In genomic region chr10:90043773-90044172, GRCm38 (mm10) we compare ENCODE assay signal across 9 mouse cellular contexts.
DNase-seq lines count a peak whose midpoint lies in the region; ATAC-seq lines count a peak whose summit lies in the region.
"Had no signal": no experiment of that assay in that cellular context is flagged by ENCODE, and none has a peak within 500 bp of the region (broad histone marks: within the 10 kb centered on the region; RNA-seq: fewer than 3 reads in every experiment).

No protein-coding gene starts in this region.

- 49% methylated on average over 2 of the region's 2 CpGs for WGBS in kidney, embryonic 15.5 days

- no peak overlapping the region for H3K27ac ChIP-seq in kidney, embryonic 15.5 days

- no peaks in the 10 kb centered on the region for H3K4me1 ChIP-seq in kidney, embryonic 15.5 days

- H3K9ac ChIP-seq in kidney, embryonic 15.5 days: no peak overlapping the region

- H3K4me2 ChIP-seq in kidney, embryonic 15.5 days: no peak overlapping the region

- ATAC-seq in kidney, embryonic 15.5 days (replicated peaks; ENCODE audit: low FRiP score): no peak

- DNase-seq in adrenal gland, postnatal 10 days: peak; percentile 18
- DNase-seq in adrenal gland, adult 8-10 months: no peak
- peak; percentile 33 for DNase-seq in kidney, postnatal 10 days
- peak; percentile 28 to 57 for DNase-seq in right cerebral cortex, adult 2 months (ENCODE audit: low spot score in 2 of 2)
- no peak for DNase-seq in right cerebral cortex, adult 18-20 months
- no peak for DNase-seq in thymus, postnatal 4 days
- no peak for DNase-seq in c-Kit-positive CD71-positive TER-119-positive erythroid progenitor cells, embryonic 14.5 days (ENCODE audit: low spot score)
- DNase-seq: thymus, adult 2 months had no signal

- no peaks in the 10 kb centered on the region for H3K27me3 ChIP-seq in kidney, embryonic 15.5 days

- no peaks in the 10 kb centered on the region for H3K36me3 ChIP-seq in kidney, embryonic 15.5 days

- no peaks in the 10 kb centered on the region for H3K9me3 ChIP-seq in kidney, embryonic 15.5 days (replicated peaks)

- H3K4me3 ChIP-seq in kidney, embryonic 15.5 days (replicated peaks): no peak overlapping the region

Comparison
In these comparisons a context has a peak if more than half of its experiments do, and no peak if none do; other contexts are left out.
1. DNase-seq: peak in adrenal gland, postnatal 10 days (single experiment), kidney, postnatal 10 days (single experiment) and right cerebral cortex, adult 2 months (2 of 2); none in adrenal gland, adult 8-10 months (single experiment), right cerebral cortex, adult 18-20 months (single experiment), thymus, postnatal 4 days (single experiment) and c-Kit-positive CD71-positive TER-119-positive erythroid progenitor cells, embryonic 14.5 days (single experiment).